Mouse (Mus musculus): ENCODE results near the gene Ppp2r5d. TPM values are rescaled to one million over a fixed set of nuclear protein-coding genes. Genes with fewer than 3 reads are reported as not detected.

Ppp2r5d gene
- total RNA-seq, 2 experiments from 2014 or later, result 33.2 to 34.9 TPM

GRCm38 (mm10) chr17:46650232-46651031 lies 54.5 kb downstream of the Ppp2r5d start, which contains the start of gene Cul7:
Cul7 (plus strand) TSS chr17:46650337.
- peak; percentile 91 for DNase-seq (ENCODE audit: low spot score)
- intact Hi-C loops (cut with DNase I), result no loop called here

- no peak for DNase-seq (ENCODE audit: low spot score)
- intact Hi-C loops (cut with DNase I), result loop anchor here (2.0 kb wide), 1 partner anchor 31 kb away; the partner anchor contains the start of gene Klhdc3
These were observed 55.1 kb downstream of the Ppp2r5d start for GRCm38 (mm10) chr17:46649811-46650210.

- intact Hi-C loops (cut with DNase I), result loop anchor here (2.0 kb wide), 1 partner anchor 32 kb away; the partner anchor contains the start of gene Klhdc3
- DNase-seq (ENCODE audit: low spot score), result no peak
These were observed 56.5 kb downstream of the Ppp2r5d start for GRCm38 (mm10) chr17:46648436-46648835.

GRCm38 (mm10) chr17:46647279-46647678 lies 57.6 kb downstream of the Ppp2r5d start:
- no peak for DNase-seq (ENCODE audit: low spot score)
- intact Hi-C loops (cut with DNase I), result loop anchor here (2.0 kb wide), 1 partner anchor 66 kb away; no protein-coding TSS in a partner anchor

- no peak for DNase-seq (ENCODE audit: low spot score)
- intact Hi-C loops (cut with DNase I), result loop anchor here (2.0 kb wide), 1 partner anchor 67 kb away; no protein-coding TSS in a partner anchor
These were observed 58.6 kb downstream of the Ppp2r5d start for GRCm38 (mm10) chr17:46646322-46646662.

GRCm38 (mm10) chr17:46645561-46646321 lies 59.2 kb downstream of the Ppp2r5d start, which contains the start of the genes Klc4 and Mrpl2:
Klc4 (minus strand) TSS chr17:46646022.
Mrpl2 (plus strand) TSS chr17:46646229.
- peak; percentile 96 for DNase-seq (ENCODE audit: low spot score)
- intact Hi-C loops (cut with DNase I), result loop anchor here (2.0 kb wide), 2 partner anchors 67 to 89 kb away; partner anchors contain the start of gene Srf

- DNase-seq (ENCODE audit: low spot score), result no peak
- intact Hi-C loops (cut with DNase I), result loop anchor here (2.0 kb wide), 1 partner anchor 88 kb away; the partner anchor contains the start of gene Srf
These were observed 59.9 kb downstream of the Ppp2r5d start for GRCm38 (mm10) chr17:46644916-46645475.

- DNase-seq (ENCODE audit: low spot score), result no peak
- intact Hi-C loops (cut with DNase I), result loop anchor here (2.0 kb wide), 1 partner anchor 87 kb away; the partner anchor contains the start of gene Srf
These were observed 60.6 kb downstream of the Ppp2r5d start for GRCm38 (mm10) chr17:46644152-46644805.

- intact Hi-C loops (cut with DNase I), result no loop called here
- no peak for DNase-seq (ENCODE audit: low spot score)
These were observed 62.9 kb downstream of the Ppp2r5d start for GRCm38 (mm10) chr17:46642060-46642459.

- DNase-seq (ENCODE audit: low spot score), result no peak
- intact Hi-C loops (cut with DNase I), result loop anchor here (5.0 kb wide), 1 partner anchor 38 kb away; no protein-coding TSS in a partner anchor
These were observed 65.0 kb downstream of the Ppp2r5d start for GRCm38 (mm10) chr17:46639929-46640328.

GRCm38 (mm10) chr17:46636831-46637523 lies 67.9 kb downstream of the Ppp2r5d start:
- no peak for DNase-seq (ENCODE audit: low spot score)
- intact Hi-C loops (cut with DNase I), result loop anchor here (2.0 to 5.0 kb wide), 2 partner anchors 35 to 112 kb away; no protein-coding TSS in a partner anchor

Other genes with a start within 250 kb of the Ppp2r5d start
- under 1 TPM; 0.20 to 0.34 TPM for gene Ttbk1, start 217.4 kb downstream of the Ppp2r5d start, total RNA-seq (2021)
- 1 to 10 TPM; 1.1 to 2.4 TPM for gene Dnph1, start 208.4 kb downstream of the Ppp2r5d start, total RNA-seq (2021)
- 10 to 100 TPM; 19.4 to 19.5 TPM for gene Cul9, start 158.7 kb downstream of the Ppp2r5d start, total RNA-seq (2021)
- 10 to 100 TPM; 98.7 to 99.3 TPM for gene Srf, start 148.9 kb downstream of the Ppp2r5d start, total RNA-seq (2021)
- gene Ptk7, start 75.6 kb downstream of the Ppp2r5d start, total RNA-seq (2021), result 1 to 10 TPM; 3.3 to 4.1 TPM
- 10 to 100 TPM; 26.3 to 27.1 TPM for gene Klc4, start 59.1 kb downstream of the Ppp2r5d start, total RNA-seq (2021)
- gene Mrpl2, start 58.9 kb downstream of the Ppp2r5d start, total RNA-seq (2021), result 100 to 1,000 TPM; 125 to 132 TPM
- 10 to 100 TPM; 21.3 to 23.0 TPM for gene Cul7, start 54.8 kb downstream of the Ppp2r5d start, total RNA-seq (2021)
- 10 to 100 TPM in 1 of 2 experiments, 1 to 10 TPM in 1; 9.9 to 10.8 TPM for gene Rrp36, start 30.8 kb downstream of the Ppp2r5d start, total RNA-seq (2021)
- 10 to 100 TPM; 48.6 to 53.8 TPM for gene Mea1, start 26.3 kb downstream of the Ppp2r5d start, total RNA-seq (2021)
- 100 to 1,000 TPM in 1 of 2 experiments, 10 to 100 TPM in 1; 95.5 to 107 TPM for gene Klhdc3, start 24.2 kb downstream of the Ppp2r5d start, total RNA-seq (2021)
- gene Pex6, start 6.4 kb upstream of the Ppp2r5d start, total RNA-seq (2021), result 10 to 100 TPM; 29.9 to 32.2 TPM
- 1 to 10 TPM in 1 of 2 experiments, under 1 TPM in 1; 0.92 to 2.3 TPM for gene Gnmt, start 24.1 kb upstream of the Ppp2r5d start, total RNA-seq (2021)
- 10 to 100 TPM; 18.8 to 20.1 TPM for gene Cnpy3, start 47.1 kb upstream of the Ppp2r5d start, total RNA-seq (2021)
- not detected for gene Ptcra, start 58.6 kb upstream of the Ppp2r5d start, total RNA-seq (2021)
- 10 to 100 TPM; 26.1 to 28.2 TPM for gene 2310039H08Rik, start 67.5 kb upstream of the Ppp2r5d start, total RNA-seq (2021)
- 10 to 100 TPM; 56.0 to 58.6 TPM for gene Rpl7l1, start 77.6 kb upstream of the Ppp2r5d start, total RNA-seq (2021)
- gene Bicral, start 153.4 kb upstream of the Ppp2r5d start, total RNA-seq (2021), result 10 to 100 TPM; 15.0 to 16.7 TPM
- gene Tbcc, start 185.6 kb upstream of the Ppp2r5d start, total RNA-seq (2021), result 10 to 100 TPM; 15.5 to 17.7 TPM
- gene Prph2, start 205.3 kb upstream of the Ppp2r5d start, total RNA-seq (2021), result not detected